Mouse (Mus musculus) liver, embryonic 12.5 days (tissue): Measurements from ENCODE around the gene 9930104L06Rik. TPM values are rescaled to one million over a fixed set of nuclear protein-coding genes. Genes with fewer than 3 reads are reported as not detected.

Source experiments
- ATAC-seq: fragments of 200-750 bp; cut with Nextera tagmentation; 2 replicates; pipeline ENCODE4 v1.8.0; 2017; ENCODE audit warnings: moderate number of reproducible peaks, mild to moderate bottlenecking, moderate library complexity
- H3K27ac ChIP-seq: fragments of 300-500 bp; sonication (generic); 2 replicates; pipeline ENCODE4 v1.5.1; 2016; ENCODE audit warnings: mild to moderate bottlenecking
- H3K27me3 ChIP-seq: fragments of 300-500 bp; sonication (generic); replicated peaks from 2 replicates; pipeline ENCODE4 v1.6.1; 2016; ENCODE audit warnings: mild to moderate bottlenecking, moderate library complexity
- H3K36me3 ChIP-seq: fragments of 300-500 bp; sonication (generic); 2 replicates; pipeline ENCODE4 v1.6.1; 2016; ENCODE audit warnings: mild to moderate bottlenecking, moderate library complexity
- H3K4me1 ChIP-seq: fragments of 300-500 bp; sonication (generic); 2 replicates; pipeline ENCODE4 v1.6.1; 2016
- H3K4me2 ChIP-seq: fragments of 300-500 bp; sonication (generic); 2 replicates; pipeline ENCODE4 v1.6.1; 2016; ENCODE audit warnings: mild to moderate bottlenecking, moderate library complexity
- H3K4me3 ChIP-seq: fragments of 300-500 bp; sonication (generic); 2 replicates; pipeline ENCODE4 v1.5.1; 2016; ENCODE audit warnings: mild to moderate bottlenecking, moderate library complexity
- H3K9ac ChIP-seq: fragments of 300-500 bp; sonication (generic); 2 replicates; pipeline ENCODE4 v1.6.1; 2016; ENCODE audit warnings: mild to moderate bottlenecking, moderate library complexity
- H3K9me3 ChIP-seq: fragments of 300-500 bp; sonication (generic); replicated peaks from 2 replicates; pipeline ENCODE4 v1.6.1; 2016; ENCODE audit warnings: mild to moderate bottlenecking, moderate library complexity
- WGBS: fragments of 180-500 bp; shearing (Covaris S2); methylation state at CpG from one replicate; pipeline ENCODE4 v1.1.7; 2016; ENCODE audit not compliant: insufficient replicate concordance; 5-methylcytosine and 5-hydroxymethylcytosine counted together
- polyA plus RNA-seq: library from polyadenylated mRNA; unstranded; fragments of >200 nt; fragmentation: Nextera tagmentation; extraction: Ambion mirVana; gene quantifications from 2 replicates; pipeline ENCODE4 v1.2.1, GENCODE M21; 2016

Gene 9930104L06Rik
- polyA plus RNA-seq, 1 experiment from 2014 or later = 8.3 TPM

- Histone ChIP-seq H3K4me2 (no peak overlapping the region), H3K9me3 (no peaks in the 10 kb centered on the region), H3K4me3 (no peak overlapping the region), H3K36me3 (no peaks in the 10 kb centered on the region), H3K27me3 (peaks cover 45% of the 10 kb centered on the region), H3K9ac (no peak overlapping the region), H3K4me1 (no peaks in the 10 kb centered on the region), H3K27ac (no peak overlapping the region)
- no peak for ATAC-seq
- WGBS = 28% methylated on average over 8 of the region's 8 CpGs
Measured at GRCm38 (mm10) chr4:124964912-124965599, 28.2 kb downstream of the 9930104L06Rik start.

DNA sequence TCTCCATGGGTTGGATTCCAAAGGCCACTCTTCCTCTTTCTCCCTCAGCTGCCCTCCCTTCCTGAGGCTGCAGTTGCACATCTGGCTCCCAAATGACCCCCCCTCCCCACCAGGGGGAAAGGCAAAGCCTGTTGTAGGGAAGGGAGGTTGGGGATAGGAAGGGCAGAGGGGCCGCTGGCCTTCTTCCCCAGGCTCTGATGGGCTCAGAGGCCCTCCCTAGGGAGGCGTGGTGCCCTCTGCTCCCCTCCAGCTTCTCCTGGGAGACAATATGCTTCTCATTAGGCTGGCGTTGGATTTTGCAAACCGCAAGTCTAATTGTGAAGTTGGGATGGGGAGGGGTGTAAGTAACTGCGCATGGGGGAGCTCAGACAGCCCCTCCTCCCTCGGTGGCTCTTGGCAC lies 31.9 kb downstream of the 9930104L06Rik start:
- H3K9me3 ChIP-seq = no peaks in the 10 kb centered on the region
- H3K4me3 ChIP-seq = no peak overlapping the region
- no peaks in the 10 kb centered on the region for H3K4me1 ChIP-seq
- H3K9ac ChIP-seq = no peak overlapping the region
- 47% methylated on average over 6 of the region's 6 CpGs for WGBS
- ATAC-seq = no peak
- H3K27ac ChIP-seq = no peak overlapping the region
- no peak overlapping the region for H3K4me2 ChIP-seq
- peaks cover 43% of the 10 kb centered on the region for H3K27me3 ChIP-seq
- H3K36me3 ChIP-seq = no peaks in the 10 kb centered on the region

DNA sequence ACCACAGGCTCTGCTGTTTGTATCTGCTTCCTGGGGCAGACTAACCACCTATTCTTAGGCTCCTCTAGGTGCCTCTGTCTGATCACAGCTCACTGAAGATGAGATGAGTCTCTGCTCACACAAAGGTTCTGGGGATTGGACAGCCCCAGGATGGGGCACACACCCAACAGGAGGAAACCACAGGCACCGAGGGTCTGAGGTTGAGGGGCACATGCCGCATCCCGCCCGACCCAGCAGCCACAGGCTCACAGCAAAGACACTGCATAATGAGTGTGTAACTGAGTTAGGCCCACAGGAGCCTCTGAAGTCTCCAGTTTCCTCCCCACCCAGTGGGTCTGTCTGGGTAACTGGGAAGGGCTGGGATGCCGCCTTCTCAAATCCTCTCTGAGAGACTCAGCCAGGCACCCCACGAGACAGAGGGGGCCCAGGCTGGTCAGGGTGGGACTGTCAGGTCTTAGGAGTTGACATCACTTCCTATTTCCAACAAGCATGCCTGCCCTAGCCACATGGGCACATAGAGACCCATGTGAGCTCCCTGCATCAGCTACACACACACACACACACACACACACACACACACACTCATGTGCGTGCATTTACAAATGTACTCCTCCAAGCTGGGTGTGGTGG lies 32.5 kb downstream of the 9930104L06Rik start:
- WGBS = 55% methylated on average over 7 of the region's 7 CpGs
- no peak overlapping the region for H3K4me3 ChIP-seq
- no peaks in the 10 kb centered on the region for H3K4me1 ChIP-seq
- no peaks in the 10 kb centered on the region for H3K36me3 ChIP-seq
- no peak overlapping the region for H3K27ac ChIP-seq
- no peak for ATAC-seq
- H3K27me3 ChIP-seq = peaks cover 41% of the 10 kb centered on the region
- no peaks in the 10 kb centered on the region for H3K9me3 ChIP-seq
- H3K9ac ChIP-seq = no peak overlapping the region
- H3K4me2 ChIP-seq = no peak overlapping the region

DNA sequence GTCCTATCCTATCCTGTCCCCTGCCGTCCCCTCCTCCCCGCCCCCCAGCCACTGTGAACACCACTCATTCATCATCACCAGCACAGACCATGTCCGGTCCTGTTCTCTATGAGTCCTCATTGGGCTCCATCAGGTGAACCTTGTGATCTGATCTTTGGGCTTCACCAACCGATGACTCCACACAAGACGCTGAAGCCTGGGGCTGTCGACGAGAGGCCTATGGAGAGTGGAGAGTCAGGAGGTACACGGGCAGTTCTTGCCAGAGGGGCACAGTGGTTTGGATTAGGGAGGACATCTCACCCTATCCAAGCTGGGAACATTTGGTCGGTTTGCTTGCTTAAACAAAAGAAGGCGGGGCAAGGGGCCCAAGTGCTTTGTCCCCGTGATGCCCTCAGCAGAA lies 33.3 kb downstream of the 9930104L06Rik start:
- no peak for ATAC-seq
- Histone ChIP-seq H3K9ac (no peak overlapping the region), H3K4me3 (no peak overlapping the region), H3K9me3 (no peaks in the 10 kb centered on the region), H3K27ac (no peak overlapping the region), H3K4me1 (no peaks in the 10 kb centered on the region), H3K36me3 (no peaks in the 10 kb centered on the region), H3K4me2 (no peak overlapping the region), H3K27me3 (peaks cover 34% of the 10 kb centered on the region)
- 60% methylated on average over 11 of the region's 11 CpGs for WGBS

DNA sequence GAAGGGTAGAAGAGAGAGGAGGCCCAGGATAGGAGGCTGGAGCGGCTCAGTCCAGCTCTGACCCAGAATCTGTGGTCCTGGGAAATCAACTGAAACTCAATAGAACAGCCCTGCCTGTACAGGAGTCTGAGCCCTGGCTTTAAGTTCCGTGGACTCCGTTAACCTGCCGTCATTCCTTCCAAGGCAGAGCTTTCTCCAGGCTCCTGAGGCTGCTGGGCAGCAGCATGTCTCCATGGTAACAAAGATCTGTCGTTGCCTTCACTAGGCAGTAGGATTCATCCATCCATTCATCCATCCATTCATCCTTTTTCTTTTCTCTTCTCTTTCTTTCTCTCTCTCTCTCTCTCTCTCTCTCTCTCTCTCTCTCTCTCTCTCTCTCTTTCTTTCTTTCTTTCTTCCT lies 33.8 kb downstream of the 9930104L06Rik start:
- Histone ChIP-seq H3K4me1 (no peaks in the 10 kb centered on the region), H3K36me3 (no peaks in the 10 kb centered on the region), H3K9ac (no peak overlapping the region), H3K4me3 (no peak overlapping the region), H3K4me2 (no peak overlapping the region), H3K27ac (no peak overlapping the region), H3K9me3 (no peaks in the 10 kb centered on the region), H3K27me3 (peaks cover 29% of the 10 kb centered on the region)
- WGBS = 49% methylated on average over 5 of the region's 5 CpGs
- ATAC-seq = no peak

GRCm38 (mm10) chr4:124971094-124971493 lies 34.2 kb downstream of the 9930104L06Rik start:
- WGBS = 70% methylated on average over 8 of the region's 8 CpGs
- peaks cover 26% of the 10 kb centered on the region for H3K27me3 ChIP-seq
- no peak overlapping the region for H3K9ac ChIP-seq
- H3K27ac ChIP-seq = no peak overlapping the region
- no peak for ATAC-seq
- H3K36me3 ChIP-seq = no peaks in the 10 kb centered on the region
- no peaks in the 10 kb centered on the region for H3K9me3 ChIP-seq
- H3K4me1 ChIP-seq = no peaks in the 10 kb centered on the region
- H3K4me2 ChIP-seq = no peak overlapping the region
- H3K4me3 ChIP-seq = no peak overlapping the region

DNA sequence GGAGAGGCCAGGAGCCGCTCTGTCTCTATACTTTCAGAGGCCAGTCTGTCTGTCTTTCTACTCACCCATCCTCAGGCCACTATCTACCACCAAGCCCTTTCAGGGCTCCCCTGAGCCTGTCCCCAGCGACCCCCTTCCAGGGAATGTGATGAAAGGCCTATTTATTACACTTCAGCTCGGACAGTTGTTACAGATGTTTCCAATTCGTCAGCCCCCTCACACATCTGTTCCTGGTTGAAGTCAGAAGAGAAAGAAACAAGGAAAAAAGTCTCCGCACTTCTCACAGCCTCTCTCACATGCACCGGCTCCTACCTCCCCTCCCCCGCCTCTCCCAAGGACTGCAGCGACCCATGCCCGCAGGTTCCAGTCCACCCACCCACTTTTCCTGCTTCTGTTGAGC lies 35.5 kb downstream of the 9930104L06Rik start:
- Histone ChIP-seq H3K27ac (no peak overlapping the region), H3K36me3 (no peaks in the 10 kb centered on the region), H3K27me3 (peaks cover 26% of the 10 kb centered on the region), H3K4me2 (no peak overlapping the region), H3K4me1 (no peaks in the 10 kb centered on the region), H3K9ac (no peak overlapping the region), H3K4me3 (no peak overlapping the region), H3K9me3 (no peaks in the 10 kb centered on the region)
- ATAC-seq = no peak
- WGBS = 44% methylated on average over 9 of the region's 9 CpGs

- WGBS = 58% methylated on average over 2 of the region's 2 CpGs
- Histone ChIP-seq H3K27ac (no peak overlapping the region), H3K27me3 (peaks cover 30% of the 10 kb centered on the region), H3K9me3 (no peaks in the 10 kb centered on the region), H3K4me3 (no peak overlapping the region), H3K4me1 (no peaks in the 10 kb centered on the region), H3K9ac (no peak overlapping the region), H3K36me3 (no peaks in the 10 kb centered on the region), H3K4me2 (no peak overlapping the region)
- ATAC-seq = no peak
Measured at GRCm38 (mm10) chr4:124973296-124973695, 36.4 kb downstream of the 9930104L06Rik start.

GRCm38 (mm10) chr4:124978201-124978600 lies 41.4 kb downstream of the 9930104L06Rik start:
- Histone ChIP-seq H3K4me2 (no peak overlapping the region), H3K36me3 (no peaks in the 10 kb centered on the region), H3K27me3 (peaks cover 48% of the 10 kb centered on the region), H3K9me3 (no peaks in the 10 kb centered on the region), H3K4me3 (no peak overlapping the region), H3K27ac (no peak overlapping the region), H3K9ac (no peak overlapping the region), H3K4me1 (no peaks in the 10 kb centered on the region)
- ATAC-seq = no peak
- 18% methylated on average over 5 of the region's 5 CpGs for WGBS

GRCm38 (mm10) chr4:124983893-124984526 lies 47.2 kb downstream of the 9930104L06Rik start:
- Histone ChIP-seq H3K27me3 (peaks cover 90% of the 10 kb centered on the region), H3K27ac (no peak overlapping the region), H3K36me3 (no peaks in the 10 kb centered on the region), H3K9ac (no peak overlapping the region), H3K4me2 (no peak overlapping the region), H3K4me3 (no peak overlapping the region), H3K4me1 (peaks cover 10% of the 10 kb centered on the region; the same call in 1 of the 2 replicates), H3K9me3 (no peaks in the 10 kb centered on the region)
- no peak for ATAC-seq
- 16% methylated on average over 9 of the region's 9 CpGs for WGBS

DNA sequence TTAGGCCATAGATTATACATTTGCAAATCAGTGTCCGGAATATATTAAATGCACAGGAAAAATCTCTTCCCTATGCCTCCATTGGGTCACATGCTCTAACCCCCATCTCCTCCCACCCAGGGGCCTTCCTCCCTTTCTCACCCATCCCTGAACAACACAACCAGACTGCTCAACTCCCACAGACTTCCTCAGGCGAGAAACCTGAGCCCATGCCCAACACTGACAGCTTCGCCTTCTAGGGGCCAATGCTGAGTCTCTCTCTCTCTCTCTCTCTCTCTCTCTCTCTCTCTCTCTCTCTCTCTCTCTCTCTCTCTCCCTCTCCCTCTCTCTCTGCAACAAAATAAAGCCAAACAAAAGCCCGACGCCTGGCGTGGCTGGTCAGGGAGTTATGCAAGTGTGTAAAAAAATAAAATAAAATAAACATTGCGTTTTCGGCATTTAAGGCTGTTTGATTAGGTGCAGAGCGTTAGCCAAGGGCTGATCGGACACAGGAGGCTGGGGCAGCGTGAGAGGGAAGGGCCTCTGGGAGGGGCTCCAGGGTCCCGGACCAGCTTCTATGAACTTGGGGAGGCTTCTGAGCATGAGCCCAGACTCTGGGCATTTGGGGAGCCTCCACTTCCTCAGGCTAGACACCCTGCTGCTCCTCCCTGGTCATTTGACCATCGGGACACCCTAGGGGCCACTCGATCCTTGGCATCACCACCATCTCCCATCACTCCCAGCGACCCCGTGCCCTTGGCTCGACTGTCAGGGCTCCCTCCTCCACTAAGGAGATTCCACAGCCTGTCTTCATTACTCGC lies 48.2 kb downstream of the 9930104L06Rik start:
- no peaks in the 10 kb centered on the region for H3K36me3 ChIP-seq
- no peak overlapping the region for H3K9ac ChIP-seq
- no peak overlapping the region for H3K4me3 ChIP-seq
- peaks cover 94% of the 10 kb centered on the region for H3K27me3 ChIP-seq
- no peak overlapping the region for H3K27ac ChIP-seq
- peaks cover 14% of the 10 kb centered on the region; the same call in 1 of the 2 replicates for H3K4me1 ChIP-seq
- peak overlapping the region; percentile 4; the same call in 1 of the 2 replicates for H3K4me2 ChIP-seq
- 10% methylated on average over 18 of the region's 18 CpGs for WGBS
- no peak for ATAC-seq
- no peaks in the 10 kb centered on the region for H3K9me3 ChIP-seq
